Mouse (Mus musculus) large intestine, adult 2 months (tissue): Measurements from ENCODE around the gene Maneal. TPM values are rescaled to one million over a fixed set of nuclear protein-coding genes. Genes with fewer than 3 reads are reported as not detected.

ENCODE experiments used
- DNase-seq: peaks from one replicate; pipeline ENCODE4 v3.0.0-alpha.2; 2012; ENCODE audit warnings: low read depth, low spot score
- WGBS: fragments of 180-500 bp; shearing (Covaris S2); methylation state at CpG from one replicate; pipeline ENCODE4 v1.1.7; 2018; 5-methylcytosine and 5-hydroxymethylcytosine counted together
- polyA plus RNA-seq: library from polyadenylated mRNA; depleted of rRNA; stranded (reverse); fragments of >200 nt; gene quantifications from 2 replicates; pipeline ENCODE4 v1.2.3, GENCODE M21; 2012; rRNA removed

Gene Maneal
- 0.32 and 0.38 TPM in 2 replicates for polyA plus RNA-seq

GRCm38 (mm10) chr4:124861283-124862188, at the start of gene Maneal:
Gene Maneal, minus strand, starts transcription at chr4:124862171.
- DNase-seq = no peak
- 6% methylated on average over 77 of the region's 77 CpGs for WGBS

- no peak for DNase-seq
- WGBS = 14% methylated on average over 21 of the region's 21 CpGs
Observed at GRCm38 (mm10) chr4:124905971-124906822, 44.2 kb upstream of the Maneal start.

- DNase-seq = no peak
- WGBS = 61% methylated on average over 4 of the region's 4 CpGs
Observed at GRCm38 (mm10) chr4:124905417-124905816, 43.4 kb upstream of the Maneal start.

- DNase-seq = no peak
- WGBS = 46% methylated on average over 5 of the region's 5 CpGs
Observed at GRCm38 (mm10) chr4:124899906-124900305, 37.9 kb upstream of the Maneal start.

GRCm38 (mm10) chr4:124898428-124898827, 36.5 kb upstream of the Maneal start:
- WGBS = 69% methylated on average over 10 of the region's 10 CpGs
- no peak for DNase-seq

GRCm38 (mm10) chr4:124894508-124895428, 32.8 kb upstream of the Maneal start:
- DNase-seq = no peak

GRCm38 (mm10) chr4:124893769-124894168, 31.8 kb upstream of the Maneal start:
- 27% methylated on average over 6 of the region's 6 CpGs for WGBS
- no peak for DNase-seq

More at GRCm38 (mm10) chr4:124894508-124895428, 32.8 kb upstream of the Maneal start:
- WGBS = 3% methylated on average over 83 of the region's 83 CpGs

GRCm38 (mm10) chr4:124890831-124891230, 28.9 kb upstream of the Maneal start:
- no peak for DNase-seq
- WGBS = 54% methylated on average over 5 of the region's 5 CpGs

- WGBS = 78% methylated on average over 2 of the region's 2 CpGs
- no peak for DNase-seq
Observed at GRCm38 (mm10) chr4:124889935-124890334, 28.0 kb upstream of the Maneal start.

GRCm38 (mm10) chr4:124888702-124889101, 26.7 kb upstream of the Maneal start:
- no peak for DNase-seq
- WGBS = 66% methylated on average over 7 of the region's 7 CpGs

GRCm38 (mm10) chr4:124882151-124882729, 20.3 kb upstream of the Maneal start:
- DNase-seq = no peak
- WGBS = 4% methylated on average over 37 of the region's 37 CpGs

- DNase-seq = no peak
- 3% methylated on average over 37 of the region's 37 CpGs for WGBS
Observed at GRCm38 (mm10) chr4:124881341-124881908, 19.5 kb upstream of the Maneal start.

GRCm38 (mm10) chr4:124880599-124880998, 18.6 kb upstream of the Maneal start, which contains the start of gene Epha10:
Gene Epha10, plus strand, starts transcription at chr4:124880899.
- no peak for DNase-seq
- 10% methylated on average over 11 of the region's 11 CpGs for WGBS

- WGBS = 97% methylated on average over 1 of the region's 1 CpGs
- no peak for DNase-seq
Observed at GRCm38 (mm10) chr4:124872719-124873118, 10.7 kb upstream of the Maneal start.

GRCm38 (mm10) chr4:124860446-124860845, 1.5 kb downstream of the Maneal start:
- DNase-seq = no peak
- 14% methylated on average over 7 of the region's 7 CpGs for WGBS

GRCm38 (mm10) chr4:124858370-124858769, 3.6 kb downstream of the Maneal start:
- DNase-seq = no peak
- 42% methylated on average over 5 of the region's 5 CpGs for WGBS

- no peak for DNase-seq
- WGBS = 93% methylated on average over 8 of the region's 8 CpGs
Observed at GRCm38 (mm10) chr4:124856294-124856693, 5.7 kb downstream of the Maneal start.

GRCm38 (mm10) chr4:124850933-124851658, 10.9 kb downstream of the Maneal start, which contains the start of gene 1110065P20Rik:
Gene 1110065P20Rik, minus strand, starts transcription at chr4:124851196.
- WGBS = under 1% methylated on average over 75 of the region's 75 CpGs
- DNase-seq = no peak
